Mouse (Mus musculus): ENCODE results near the gene Gm10719.
"Not testable (repeated sequence)": the region's sequence is repeated elsewhere in the genome, so short reads cannot be mapped to it uniquely, and the experiment has no call there.

Gene Gm10719

DNA sequence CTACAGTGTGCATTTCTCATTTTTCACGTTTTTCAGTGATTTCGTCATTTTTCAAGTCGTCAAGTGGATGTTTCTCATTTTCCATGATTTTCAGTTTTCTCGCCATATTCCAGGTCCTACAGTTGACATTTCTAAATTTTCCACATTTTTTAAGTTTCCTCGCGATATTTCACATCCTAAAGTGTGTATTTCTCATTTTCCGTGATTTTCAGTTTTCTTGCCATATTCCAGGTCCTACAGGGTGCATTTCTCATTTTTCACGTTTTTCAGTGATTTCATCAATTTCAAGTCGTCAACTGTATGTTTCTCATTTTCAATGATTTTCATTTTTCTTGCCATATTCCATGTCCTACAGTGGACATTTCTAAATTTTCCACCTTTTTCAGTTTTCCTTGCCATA is at the start of gene Gm10719:
Gm10719 (plus strand) TSS at position 301 of the 400 bp plus-strand sequence.
- DNase-seq: not testable (repeated sequence)

DNA sequence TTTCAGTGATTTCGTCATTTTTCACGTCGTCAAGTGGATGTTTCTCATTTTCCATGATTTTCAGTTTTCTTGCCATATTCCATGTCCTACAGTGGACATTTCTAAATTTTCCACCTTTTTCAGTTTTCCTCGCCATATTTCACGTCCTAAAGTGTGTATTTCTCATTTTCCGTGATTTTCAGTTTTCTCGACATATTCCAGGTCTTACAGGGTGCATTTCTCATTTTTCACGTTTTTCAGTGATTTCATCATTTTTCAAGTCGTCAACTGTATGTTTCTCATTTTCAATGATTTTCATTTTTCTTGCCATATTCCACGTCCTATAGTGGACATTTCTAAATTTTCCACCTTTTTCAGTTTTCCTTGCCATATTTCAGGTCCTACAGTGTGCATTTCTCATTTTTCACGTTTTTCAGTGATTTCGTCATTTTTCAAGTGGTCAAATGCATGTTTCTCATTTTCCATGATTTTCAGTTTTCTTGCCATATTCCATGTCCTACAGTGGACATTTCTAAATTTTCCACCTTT is 16.7 kb upstream of the Gm10719 start, which contains the start of gene Gm10722:
Gm10722 (plus strand) TSS at position 478 of the 528 bp plus-strand sequence.
- DNase-seq: peak; percentile 8

DNA sequence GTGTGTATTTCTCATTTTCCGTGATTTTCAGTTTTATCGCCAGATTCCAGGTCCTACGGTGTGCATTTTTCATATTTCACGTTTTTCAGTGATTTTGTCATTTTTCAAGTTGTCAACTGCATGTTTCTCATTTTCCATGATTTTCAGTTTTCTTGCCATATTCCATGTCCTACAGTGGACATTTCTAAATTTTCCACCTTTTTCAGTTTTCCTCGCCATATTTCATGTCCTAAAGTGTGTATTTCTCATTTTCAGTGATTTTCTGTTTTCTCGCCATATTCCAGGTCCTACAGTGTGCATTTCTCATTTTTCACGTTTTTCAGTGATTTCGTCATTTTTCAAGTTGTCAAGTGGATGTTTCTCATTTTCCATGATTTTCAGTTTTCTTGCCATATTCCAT is 16.2 kb upstream of the Gm10719 start:
- DNase-seq: peak; percentile 11

DNA sequence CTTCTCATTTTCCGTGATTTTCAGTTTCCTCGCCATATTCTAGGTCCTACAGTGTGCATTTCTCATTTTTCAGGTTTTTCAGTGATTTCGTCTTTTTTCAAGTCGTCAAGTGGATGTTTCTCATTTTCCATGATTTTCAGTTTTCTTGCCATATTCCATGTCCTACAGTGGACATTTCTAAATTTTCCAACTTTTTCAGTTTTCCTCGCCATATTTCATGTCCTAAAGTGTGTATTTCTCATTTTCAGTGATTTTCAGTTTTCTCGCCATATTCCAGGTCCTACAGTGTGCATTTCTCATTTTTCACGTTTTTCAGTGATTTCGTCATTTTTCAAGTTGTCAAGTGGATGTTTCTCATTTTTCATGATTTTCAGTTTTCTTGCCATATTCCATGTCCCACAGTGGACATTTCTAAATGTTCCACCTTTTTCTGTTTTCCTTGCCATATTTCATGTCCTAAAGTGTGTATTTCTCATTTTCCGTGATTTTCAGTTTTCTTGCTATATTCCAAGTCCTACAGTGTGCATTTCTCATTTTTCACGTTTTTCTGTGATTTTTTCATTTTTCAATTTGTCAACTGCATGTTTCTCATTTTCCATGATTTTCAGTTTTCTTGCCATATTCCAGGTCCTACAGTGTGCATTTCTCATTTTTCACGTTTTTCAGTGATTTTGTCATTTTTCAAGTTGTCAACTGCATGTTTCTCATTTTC is 15.1 kb upstream of the Gm10719 start:
- DNase-seq: peak; percentile 89

DNA sequence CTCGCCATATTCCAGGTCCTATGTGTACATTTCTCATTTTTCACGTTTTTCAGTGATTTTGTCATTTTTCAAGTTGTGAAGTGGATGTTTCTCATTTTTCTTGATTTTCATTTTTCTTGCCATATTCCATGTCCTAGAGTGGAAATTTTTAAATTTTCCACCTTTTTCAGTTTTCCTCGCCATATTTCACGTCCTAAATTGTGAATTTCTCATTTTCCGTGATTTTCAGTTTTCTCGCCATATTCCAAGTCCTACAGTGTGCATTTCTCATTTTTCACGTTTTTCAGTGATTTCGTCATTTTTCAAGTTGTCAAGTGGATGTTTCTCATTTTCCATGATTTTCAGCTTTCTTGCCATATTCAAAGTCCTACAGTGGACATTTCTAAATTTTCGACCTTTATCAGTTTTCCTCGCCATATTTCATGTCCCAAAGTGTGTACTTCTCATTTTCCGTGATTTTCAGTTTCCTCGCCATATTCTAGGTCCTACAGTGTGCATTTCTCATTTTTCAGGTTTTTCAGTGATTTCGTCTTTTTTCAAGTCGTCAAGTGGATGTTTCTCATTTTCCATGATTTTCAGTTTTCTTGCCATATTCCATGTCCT is 14.3 kb upstream of the Gm10719 start, which contains the start of gene Gm11168:
Gm11168 (plus strand) TSS at position 553 of the 603 bp plus-strand sequence.
- not testable (repeated sequence) for DNase-seq

GRCm38 (mm10) chr9:3006179-3006578 is 11.0 kb upstream of the Gm10719 start:
- not testable (repeated sequence) for DNase-seq

DNA sequence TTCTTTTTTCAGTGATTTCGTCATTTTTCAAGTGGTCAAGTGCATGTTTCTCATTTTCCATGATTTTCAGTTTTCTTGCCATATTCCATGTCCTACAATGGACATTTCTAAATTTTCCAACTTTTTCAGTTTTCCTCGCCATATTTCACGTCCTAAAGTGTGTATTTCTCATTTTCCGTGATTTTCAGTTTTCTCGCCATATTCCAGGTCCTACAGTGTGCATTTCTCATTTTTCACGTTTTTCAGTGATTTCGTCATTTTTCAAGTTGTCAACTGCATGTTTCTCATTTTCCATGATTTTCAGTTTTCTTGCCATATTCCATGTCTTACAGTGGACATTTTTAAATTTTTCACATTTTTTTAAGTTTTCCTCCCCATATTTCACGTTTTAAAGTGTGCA is 10.6 kb upstream of the Gm10719 start:
- peak; percentile 90 for DNase-seq

GRCm38 (mm10) chr9:3007272-3007671 is 9.9 kb upstream of the Gm10719 start:
- DNase-seq: not testable (repeated sequence)

DNA sequence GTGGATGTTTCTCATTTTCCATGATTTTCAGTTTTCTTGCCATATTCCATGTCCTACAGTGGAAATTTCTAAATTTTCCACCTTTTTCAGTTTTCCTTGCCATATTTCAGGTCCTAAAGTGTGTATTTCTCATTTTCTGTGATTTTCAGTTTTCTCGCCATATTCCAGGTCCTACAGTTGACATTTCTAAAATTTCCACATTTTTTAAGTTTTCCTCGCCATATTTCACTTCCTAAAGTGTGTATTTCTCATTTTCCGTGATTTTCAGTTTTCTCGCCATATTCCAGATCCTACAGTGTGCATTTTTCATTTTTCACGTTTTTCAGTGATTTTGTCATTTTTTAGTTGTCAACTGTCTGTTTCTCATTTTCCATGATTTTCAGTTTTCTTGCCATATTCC is 7.9 kb upstream of the Gm10719 start:
- not testable (repeated sequence) for DNase-seq

DNA sequence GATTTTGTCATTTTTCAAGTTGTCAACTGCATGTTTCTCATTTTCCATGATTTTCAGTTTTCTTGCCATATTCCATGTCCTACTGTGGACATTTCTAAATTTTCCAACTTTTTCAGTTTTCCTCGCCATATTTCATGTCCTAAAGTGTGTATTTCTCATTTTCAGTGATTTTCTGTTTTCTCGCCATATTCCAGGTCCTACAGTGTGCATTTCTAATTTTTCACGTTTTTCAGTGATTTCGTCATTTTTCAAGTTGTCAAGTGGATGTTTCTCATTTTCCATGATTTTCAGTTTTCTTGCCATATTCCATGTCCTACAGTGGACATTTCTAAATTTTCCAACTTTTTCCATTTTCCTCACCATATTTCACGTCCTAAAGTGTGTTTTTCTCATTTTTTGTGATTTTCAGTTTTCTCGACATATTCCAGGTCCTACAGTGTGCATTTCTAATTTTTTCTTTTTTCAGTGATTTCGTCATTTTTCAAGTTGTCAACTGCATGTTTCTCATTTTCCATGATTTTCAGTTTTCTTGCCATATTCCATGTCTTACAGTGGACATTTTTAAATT is 5.1 kb upstream of the Gm10719 start:
- not testable (repeated sequence) for DNase-seq

- DNase-seq: not testable (repeated sequence)
Measured at GRCm38 (mm10) chr9:3012733-3013279, 4.4 kb upstream of the Gm10719 start, which contains the start of gene Gm10721. TSS of gene Gm10721 (plus strand) at chr9:3013140.

DNA sequence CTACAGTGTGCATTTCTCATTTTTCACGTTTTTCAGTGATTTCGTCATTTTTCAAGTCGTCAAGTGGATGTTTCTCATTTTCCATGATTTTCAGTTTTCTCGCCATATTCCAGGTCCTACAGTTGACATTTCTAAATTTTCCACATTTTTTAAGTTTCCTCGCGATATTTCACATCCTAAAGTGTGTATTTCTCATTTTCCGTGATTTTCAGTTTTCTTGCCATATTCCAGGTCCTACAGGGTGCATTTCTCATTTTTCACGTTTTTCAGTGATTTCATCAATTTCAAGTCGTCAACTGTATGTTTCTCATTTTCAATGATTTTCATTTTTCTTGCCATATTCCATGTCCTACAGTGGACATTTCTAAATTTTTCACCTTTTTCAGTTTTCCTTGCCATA is 1.9 kb upstream of the Gm10719 start, which contains the start of gene Gm10720:
Gm10720 (plus strand) TSS at position 301 of the 400 bp plus-strand sequence.
- DNase-seq: not testable (repeated sequence)

- not testable (repeated sequence) for DNase-seq
Measured at GRCm38 (mm10) chr9:3015896-3016295, 1.3 kb upstream of the Gm10719 start.

DNA sequence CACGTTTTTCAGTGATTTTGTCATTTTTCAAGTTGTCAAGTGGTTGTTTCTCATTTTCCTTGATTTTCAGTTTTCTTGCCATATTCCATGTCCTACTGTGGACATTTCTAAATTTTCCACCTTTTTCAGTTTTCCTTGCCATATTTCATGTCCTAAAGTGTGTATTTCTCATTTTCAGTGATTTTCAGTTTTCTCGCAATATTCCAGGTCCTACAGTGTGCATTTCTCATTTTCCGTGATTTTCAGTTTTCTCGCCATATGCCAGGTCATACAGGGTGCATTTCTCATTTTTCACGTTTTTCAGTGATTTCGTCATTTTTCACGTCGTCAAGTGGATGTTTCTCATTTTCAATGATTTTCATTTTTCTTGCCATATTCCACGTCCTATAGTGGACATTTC is 1.7 kb downstream of the Gm10719 start:
- peak; percentile 4 for DNase-seq

- peak; percentile 30 for DNase-seq
Measured at GRCm38 (mm10) chr9:3019835-3020727, 2.9 kb downstream of the Gm10719 start.

- DNase-seq: peak; percentile 55
Measured at GRCm38 (mm10) chr9:3022316-3023008, 5.3 kb downstream of the Gm10719 start.

- DNase-seq: peak; percentile 30
Measured at GRCm38 (mm10) chr9:3023312-3023984, 6.2 kb downstream of the Gm10719 start, which contains the start of gene Gm10718. TSS of gene Gm10718 (plus strand) at chr9:3023547.

DNA sequence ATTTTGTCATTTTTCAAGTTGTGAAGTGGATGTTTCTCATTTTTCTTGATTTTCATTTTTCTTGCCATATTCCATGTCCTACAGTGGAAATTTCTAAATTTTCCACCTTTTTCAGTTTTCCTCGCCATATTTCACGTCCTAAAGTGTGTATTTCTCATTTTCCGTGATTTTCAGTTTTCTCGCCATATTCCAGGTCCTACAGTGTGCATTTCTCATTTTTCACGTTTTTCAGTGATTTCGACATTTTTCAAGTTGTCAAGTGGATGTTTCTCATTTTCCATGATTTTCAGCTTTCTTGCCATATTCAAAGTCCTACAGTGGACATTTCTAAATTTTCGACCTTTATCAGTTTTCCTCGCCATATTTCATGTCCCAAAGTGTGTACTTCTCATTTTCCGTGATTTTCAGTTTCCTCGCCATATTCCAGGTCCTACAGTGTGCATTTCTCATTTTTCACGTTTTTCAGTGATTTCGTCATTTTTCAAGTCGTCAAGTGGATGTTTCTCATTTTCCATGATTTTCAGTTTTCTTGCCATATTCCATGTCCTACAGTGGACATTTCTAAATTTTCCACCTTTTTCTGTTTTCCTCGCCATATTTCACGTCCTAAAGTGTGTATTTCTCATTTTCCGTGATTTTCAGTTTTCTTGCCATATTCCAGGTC is 6.9 kb downstream of the Gm10719 start:
- peak; percentile 94 for DNase-seq

- DNase-seq: peak; percentile 14
Measured at GRCm38 (mm10) chr9:3024912-3025467, 7.8 kb downstream of the Gm10719 start, which contains the start of gene Gm10717. TSS of gene Gm10717 (plus strand) at chr9:3025417.

DNA sequence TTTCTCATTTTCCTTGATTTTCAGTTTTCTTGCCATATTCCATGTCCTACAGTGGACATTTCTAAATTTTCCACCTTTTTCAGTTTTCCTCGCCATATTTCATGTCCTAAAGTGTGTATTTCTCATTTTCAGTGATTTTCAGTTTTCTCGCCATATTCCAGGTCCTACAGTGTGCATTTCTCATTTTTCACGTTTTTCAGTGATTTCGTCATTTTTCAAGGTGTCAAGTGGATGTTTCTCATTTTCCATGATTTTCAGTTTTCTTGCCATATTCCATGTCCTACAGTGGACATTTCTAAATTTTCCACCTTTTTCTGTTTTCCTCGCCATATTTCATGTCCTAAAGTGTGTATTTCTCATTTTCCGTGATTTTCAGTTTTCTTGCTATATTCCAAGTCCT is 8.4 kb downstream of the Gm10719 start:
- peak; percentile 37 for DNase-seq

All from cerebellum, adult 9-11 months (tissue).